Mouse (Mus musculus) hindbrain, embryonic 15.5 days (tissue): Measurements from ENCODE around the gene Sgpl1. TPM values are rescaled to one million over a fixed set of nuclear protein-coding genes. Genes with fewer than 3 reads are reported as not detected.
"Not testable (repeated sequence)": the region's sequence is repeated elsewhere in the genome, so short reads cannot be mapped to it uniquely, and the experiment has no call there.

Experiments used
- ATAC-seq: fragments of 200-750 bp; cut with Nextera tagmentation; 2 replicates; pipeline ENCODE4 v1.8.0; 2017; ENCODE audit warnings: low read depth, moderate number of reproducible peaks, moderate TSS enrichment; ENCODE audit not compliant: low FRiP score
- H3K27ac ChIP-seq: fragments of 300-500 bp; sonication (generic); replicated peaks from 2 replicates; pipeline ENCODE4 v1.5.1; 2015; ENCODE audit warnings: mild to moderate bottlenecking, inconsistent platforms
- H3K27me3 ChIP-seq: fragments of 300-500 bp; sonication (generic); 2 replicates; pipeline ENCODE4 v1.6.1; 2015; ENCODE audit warnings: control low read depth, inconsistent platforms
- H3K36me3 ChIP-seq: fragments of 300-500 bp; sonication (generic); 2 replicates; pipeline ENCODE4 v1.6.1; 2015; ENCODE audit warnings: control low read depth, inconsistent platforms
- H3K4me1 ChIP-seq: fragments of 300-500 bp; sonication (generic); replicated peaks from 2 replicates; pipeline ENCODE4 v1.6.1; 2015; ENCODE audit warnings: control low read depth, inconsistent platforms
- H3K4me2 ChIP-seq: fragments of 300-500 bp; sonication (generic); 2 replicates; pipeline ENCODE4 v1.6.1; 2015; ENCODE audit warnings: moderate library complexity, mild to moderate bottlenecking, inconsistent platforms
- H3K4me3 ChIP-seq: fragments of 300-500 bp; sonication (generic); 2 replicates; pipeline ENCODE4 v1.5.1; 2015; ENCODE audit warnings: mild to moderate bottlenecking, inconsistent platforms
- H3K9ac ChIP-seq: fragments of 300-500 bp; sonication (generic); 2 replicates; pipeline ENCODE4 v1.6.1; 2015; ENCODE audit warnings: inconsistent platforms
- H3K9me3 ChIP-seq: fragments of 300-500 bp; sonication (generic); 2 replicates; pipeline ENCODE4 v1.6.1; 2016; ENCODE audit warnings: control low read depth, inconsistent platforms
- WGBS: fragments of 180-500 bp; shearing (Covaris S2); methylation state at CpG from one replicate; pipeline ENCODE4 v1.1.7; 2015; 5-methylcytosine and 5-hydroxymethylcytosine counted together
- polyA plus RNA-seq: library from polyadenylated mRNA; unstranded; fragments of >200 nt; fragmentation: Nextera tagmentation; extraction: Ambion mirVana; gene quantifications from 2 replicates; pipeline ENCODE4 v1.2.1, GENCODE M21; 2015

The Sgpl1 gene
- polyA plus RNA-seq, 1 experiment from 2014 or later: 47.9 TPM

- Histone ChIP-seq H3K4me3 (no peak overlapping the region), H3K9ac (no peak overlapping the region), H3K4me1 (no peaks in the 10 kb centered on the region), H3K27me3 (no peaks in the 10 kb centered on the region), H3K36me3 (peaks cover 17% of the 10 kb centered on the region), H3K27ac (no peak overlapping the region), H3K9me3 (no peaks in the 10 kb centered on the region), H3K4me2 (no peak overlapping the region)
- ATAC-seq: no peak
- WGBS: 97% methylated on average over 3 of the region's 3 CpGs
These were observed 24.1 kb downstream of the Sgpl1 start for GRCm38 (mm10) chr10:61123276-61123913.

- H3K9ac ChIP-seq, H3K27ac ChIP-seq, ATAC-seq, H3K9me3 ChIP-seq, H3K27me3 ChIP-seq, H3K4me1 ChIP-seq, H3K4me2 ChIP-seq, H3K4me3 ChIP-seq: not testable (repeated sequence)
- 95% methylated on average over 4 of the region's 4 CpGs for WGBS
- H3K36me3 ChIP-seq: peaks cover 20% of the 10 kb centered on the region
These were observed 25.8 kb downstream of the Sgpl1 start for GRCm38 (mm10) chr10:61121732-61122131.

- peaks cover 25% of the 10 kb centered on the region for H3K36me3 ChIP-seq
- no peak for ATAC-seq
- 90% methylated on average over 2 of the region's 2 CpGs for WGBS
- no peak overlapping the region for H3K9ac ChIP-seq
- no peak overlapping the region for H3K4me3 ChIP-seq
- no peaks in the 10 kb centered on the region for H3K27me3 ChIP-seq
- H3K4me1 ChIP-seq: no peaks in the 10 kb centered on the region
- H3K4me2 ChIP-seq: no peak overlapping the region
- no peak overlapping the region for H3K27ac ChIP-seq
- no peaks in the 10 kb centered on the region for H3K9me3 ChIP-seq
These were observed 33.2 kb downstream of the Sgpl1 start for GRCm38 (mm10) chr10:61114246-61114720.

- no peaks in the 10 kb centered on the region for H3K9me3 ChIP-seq
- H3K4me2 ChIP-seq: no peak overlapping the region
- H3K27me3 ChIP-seq: no peaks in the 10 kb centered on the region
- ATAC-seq: no peak
- H3K4me1 ChIP-seq: no peaks in the 10 kb centered on the region
- peaks cover 89% of the 10 kb centered on the region for H3K36me3 ChIP-seq
- H3K27ac ChIP-seq: no peak overlapping the region
- WGBS: 95% methylated on average over 3 of the region's 3 CpGs
- no peak overlapping the region for H3K9ac ChIP-seq
- H3K4me3 ChIP-seq: no peak overlapping the region
These were observed 43.9 kb downstream of the Sgpl1 start for GRCm38 (mm10) chr10:61103564-61104114.

- H3K9ac ChIP-seq: no peak overlapping the region
- 78% methylated on average over 6 of the region's 6 CpGs for WGBS
- H3K4me2 ChIP-seq: no peak overlapping the region
- H3K9me3 ChIP-seq: no peaks in the 10 kb centered on the region
- no peak overlapping the region for H3K27ac ChIP-seq
- no peaks in the 10 kb centered on the region for H3K36me3 ChIP-seq
- no peak for ATAC-seq
- H3K27me3 ChIP-seq: no peaks in the 10 kb centered on the region
- H3K4me3 ChIP-seq: no peak overlapping the region
- H3K4me1 ChIP-seq: peaks cover 12% of the 10 kb centered on the region
These were observed 55.6 kb downstream of the Sgpl1 start for GRCm38 (mm10) chr10:61091866-61092265.

- Histone ChIP-seq H3K27me3 (no peaks in the 10 kb centered on the region), H3K36me3 (no peaks in the 10 kb centered on the region), H3K9me3 (no peaks in the 10 kb centered on the region), H3K4me3 (peak within 1 kb of the TSS; percentile 37), H3K4me1 (peaks cover 12% of the 10 kb centered on the region), H3K9ac (peak within 1 kb of the TSS; percentile 52), H3K27ac (0 out of 2 replicates have a peak within 1 kb of the TSS, but pooled peaks have one; percentile 1), H3K4me2 (peak within 1 kb of the TSS; percentile 81)
- WGBS: 9% methylated on average over 31 of the region's 33 CpGs
- peak; percentile 56 for ATAC-seq
These were observed 58.0 kb downstream of the Sgpl1 start, which contains the start of gene Pcbd1 for GRCm38 (mm10) chr10:61089170-61090142. TSS of gene Pcbd1 (plus strand) at chr10:61089331.

GRCm38 (mm10) chr10:61088468-61088867 is 59.0 kb downstream of the Sgpl1 start:
- Histone ChIP-seq H3K9ac (no peak overlapping the region), H3K36me3 (no peaks in the 10 kb centered on the region), H3K4me1 (peaks cover 12% of the 10 kb centered on the region), H3K27ac (no peak overlapping the region), H3K4me2 (no peak overlapping the region), H3K9me3 (no peaks in the 10 kb centered on the region), H3K27me3 (no peaks in the 10 kb centered on the region), H3K4me3 (no peak overlapping the region)
- no peak for ATAC-seq
- 79% methylated on average over 3 of the region's 3 CpGs for WGBS

- Histone ChIP-seq H3K4me3 (no peak overlapping the region), H3K9ac (no peak overlapping the region), H3K4me2 (no peak overlapping the region), H3K4me1 (peaks cover 12% of the 10 kb centered on the region), H3K27ac (no peak overlapping the region; the same call in 1 of the 2 replicates), H3K36me3 (no peaks in the 10 kb centered on the region), H3K27me3 (no peaks in the 10 kb centered on the region), H3K9me3 (no peaks in the 10 kb centered on the region)
- ATAC-seq: peak; percentile 61; the same call in 1 of the 2 replicates
- 35% methylated on average over 3 of the region's 3 CpGs for WGBS
These were observed 61.0 kb downstream of the Sgpl1 start for GRCm38 (mm10) chr10:61086502-61086901.

- ATAC-seq: no peak
- H3K27me3 ChIP-seq: no peaks in the 10 kb centered on the region
- H3K9ac ChIP-seq: no peak overlapping the region
- H3K4me3 ChIP-seq: no peak overlapping the region
- H3K9me3 ChIP-seq: no peaks in the 10 kb centered on the region
- H3K4me2 ChIP-seq: no peak overlapping the region
- H3K36me3 ChIP-seq: no peaks in the 10 kb centered on the region
- peaks cover 14% of the 10 kb centered on the region for H3K4me1 ChIP-seq
- 94% methylated on average over 2 of the region's 2 CpGs for WGBS
- H3K27ac ChIP-seq: no peak overlapping the region
These were observed 62.1 kb downstream of the Sgpl1 start for GRCm38 (mm10) chr10:61085364-61085763.

GRCm38 (mm10) chr10:61080931-61081255 is 66.6 kb downstream of the Sgpl1 start:
- no peaks in the 10 kb centered on the region for H3K36me3 ChIP-seq
- H3K4me1 ChIP-seq: peaks cover 7% of the 10 kb centered on the region
- no peak overlapping the region for H3K4me2 ChIP-seq
- no peaks in the 10 kb centered on the region for H3K9me3 ChIP-seq
- H3K27ac ChIP-seq: peak overlapping the region; percentile 42; the same call in 1 of the 2 replicates
- H3K4me3 ChIP-seq: no peak overlapping the region
- H3K27me3 ChIP-seq: no peaks in the 10 kb centered on the region
- H3K9ac ChIP-seq: no peak overlapping the region
- no peak for ATAC-seq
- WGBS: 81% methylated on average over 11 of the region's 11 CpGs

- Histone ChIP-seq H3K9me3 (no peaks in the 10 kb centered on the region), H3K4me3 (no peak overlapping the region), H3K36me3 (no peaks in the 10 kb centered on the region), H3K4me1 (peaks cover 7% of the 10 kb centered on the region), H3K27me3 (no peaks in the 10 kb centered on the region), H3K9ac (no peak overlapping the region), H3K27ac (peak overlapping the region; percentile 42; the same call in 1 of the 2 replicates), H3K4me2 (peak overlapping the region; percentile 35)
- 40% methylated on average over 14 of the region's 14 CpGs for WGBS
- ATAC-seq: peak; percentile 95
These were observed 67.1 kb downstream of the Sgpl1 start for GRCm38 (mm10) chr10:61080227-61080930.
